Comparison of ENCODE assay signal across 8 mouse cellular contexts in genomic region chr9:20644360-20645081, GRCm38 (mm10). TPM values are rescaled to one million over a fixed set of nuclear protein-coding genes. Genes with fewer than 3 reads are reported as not detected.
DNase-seq lines count a peak whose midpoint lies in the region; ATAC-seq and TF ChIP-seq lines count a peak whose summit lies in the region.

TSS of gene Fbxl12 (minus strand) at chr9:20644767.

- no peak for TF ChIP-seq EP300 in MEL (IDR thresholded peaks at IDR 0.05; ENCODE audit: low read depth in 1 of 2, low read length in 2 of 2)
- no peak for TF ChIP-seq EP300 in lung, postnatal 0 days (IDR thresholded peaks at IDR 0.05)

- H3K4me3 ChIP-seq in MEL (ENCODE audit: control insufficient read depth in 1 of 2, insufficient read depth in 1 of 2, low read depth in 2 of 2, low read length in 2 of 2): peak within 1 kb of the TSS; percentile 83 to 93
- H3K4me3 ChIP-seq in forebrain, embryonic 16.5 days (replicated peaks; ENCODE audit: low read length): peak within 1 kb of the TSS; percentile 92
- peak within 1 kb of the TSS; percentile 94 for H3K4me3 ChIP-seq in layer of hippocampus, adult 2 months
- peak within 1 kb of the TSS; percentile 90 for H3K4me3 ChIP-seq in lung, postnatal 0 days (ENCODE audit: low read depth, low read length)

- no peak for TF ChIP-seq RAD21 in MEL (IDR thresholded peaks at IDR 0.05; ENCODE audit: low read depth, low read length)

- peak; percentile 100 for DNase-seq in MEL (ENCODE audit: low read depth, low spot score)
- DNase-seq in cerebellum, adult 11 months: peak; percentile 63
- peak; percentile 76 to 83 for DNase-seq in heart, postnatal 36 days
- DNase-seq in layer of hippocampus, adult 2 months (ENCODE audit: low spot score in 2 of 2): peak; percentile 72 to 78
- DNase-seq in lung, postnatal 0 days (ENCODE audit: low spot score): peak; percentile 93
- peak; percentile 61 for DNase-seq in ovary, postnatal 14 days (ENCODE audit: low spot score)
- DNase-seq in thymus, postnatal 14 days: peak; percentile 75

- peak within 1 kb of the TSS; percentile 100 for H3K4me2 ChIP-seq in forebrain, embryonic 16.5 days (ENCODE audit: low read length)
- peak within 1 kb of the TSS; percentile 97 for H3K4me2 ChIP-seq in lung, postnatal 0 days (replicated peaks; ENCODE audit: low read depth, low read length)

- H3K36me3 ChIP-seq in MEL (ENCODE audit: control insufficient read depth in 1 of 2, insufficient read depth in 2 of 2, low read length in 2 of 2): peaks cover 10 to 24% of the 10 kb centered on the region in 2 experiments
- peaks cover 4% of the 10 kb centered on the region; the same call in 1 of the 2 replicates for H3K36me3 ChIP-seq in forebrain, embryonic 16.5 days (ENCODE audit: control insufficient read depth, insufficient read depth)
- H3K36me3 ChIP-seq in lung, postnatal 0 days (ENCODE audit: insufficient read depth, low read length): no peaks in the 10 kb centered on the region

- WGBS in forebrain, embryonic 16.5 days: under 1% methylated on average over 43 of the region's 43 CpGs
- WGBS in lung, postnatal 0 days: 1% methylated on average over 43 of the region's 43 CpGs

- peaks cover 63% of the 10 kb centered on the region for H3K79me2 ChIP-seq in MEL (ENCODE audit: control insufficient read depth, insufficient read depth, low read length, poor library complexity)

- intact Hi-C loops in heart, postnatal 36 days (cut with DNase I): loop anchor here (10.0 kb wide), 1 partner anchor 150 kb away; the partner anchor contains the start of gene Zfp426

- H3K27me3 ChIP-seq in MEL (ENCODE audit: control insufficient read depth in 1 of 2, insufficient read depth in 2 of 2, low read length in 2 of 2): no peaks in the 10 kb centered on the region
- H3K27me3 ChIP-seq in forebrain, embryonic 16.5 days (replicated peaks; ENCODE audit: control insufficient read depth, insufficient read depth, low read length): no peaks in the 10 kb centered on the region
- H3K27me3 ChIP-seq in lung, postnatal 0 days (replicated peaks; ENCODE audit: insufficient read depth, low read length): no peaks in the 10 kb centered on the region

- TF ChIP-seq CTCF in MEL (IDR thresholded peaks at IDR 0.05 in 2 of 3, conservative IDR thresholded peaks at IDR 0.05 in 1 of 3; ENCODE audit: control insufficient read depth in 1 of 3, insufficient read depth in 1 of 3, low read depth in 2 of 3, low read length in 3 of 3, poor library complexity in 1 of 3, severe bottlenecking in 1 of 3): no peak
- TF ChIP-seq CTCF in layer of hippocampus, adult 2 months (conservative IDR thresholded peaks at IDR 0.05): no peak
- no peak for TF ChIP-seq CTCF in lung, postnatal 0 days (IDR thresholded peaks at IDR 0.05)

- peaks cover 3 to 16% of the 10 kb centered on the region in 2 experiments for H3K4me1 ChIP-seq in MEL (ENCODE audit: control insufficient read depth in 1 of 2, insufficient read depth in 2 of 2, low read length in 2 of 2)
- peaks cover 36% of the 10 kb centered on the region for H3K4me1 ChIP-seq in forebrain, embryonic 16.5 days (replicated peaks; ENCODE audit: control insufficient read depth, insufficient read depth, low read length)
- peaks cover 7% of the 10 kb centered on the region for H3K4me1 ChIP-seq in lung, postnatal 0 days (ENCODE audit: insufficient read depth, low read depth, low read length)

- H3K27ac ChIP-seq in MEL (ENCODE audit: control insufficient read depth, low read depth, low read length): peak within 1 kb of the TSS; percentile 83
- peak within 1 kb of the TSS; percentile 89 for H3K27ac ChIP-seq in forebrain, embryonic 16.5 days (ENCODE audit: low read length)
- peak within 1 kb of the TSS; percentile 94 for H3K27ac ChIP-seq in layer of hippocampus, adult 2 months
- H3K27ac ChIP-seq in lung, postnatal 0 days (ENCODE audit: low read length): peak within 1 kb of the TSS; percentile 89

- TF ChIP-seq POLR2A in MEL (IDR thresholded peaks at IDR 0.05; ENCODE audit: control insufficient read depth in 1 of 2, insufficient read depth in 1 of 2, low read depth in 1 of 2, low read length in 2 of 2, poor library complexity in 1 of 2): peak; percentile 96 to 100

- H3K9ac ChIP-seq in MEL (ENCODE audit: control insufficient read depth, low read depth, low read length, poor library complexity, severe bottlenecking): peak within 1 kb of the TSS; percentile 80
- peak within 1 kb of the TSS; percentile 75 for H3K9ac ChIP-seq in forebrain, embryonic 16.5 days (replicated peaks; ENCODE audit: low read depth, low read length)
- H3K9ac ChIP-seq in lung, postnatal 0 days (replicated peaks; ENCODE audit: low read depth): peak within 1 kb of the TSS; percentile 83

- H3K9me3 ChIP-seq in MEL (replicated peaks; ENCODE audit: insufficient read depth, low read length): no peaks in the 10 kb centered on the region
- H3K9me3 ChIP-seq in forebrain, embryonic 16.5 days (ENCODE audit: control insufficient read depth, low read length): no peaks in the 10 kb centered on the region
- H3K9me3 ChIP-seq in lung, postnatal 0 days (ENCODE audit: low read length): no peaks in the 10 kb centered on the region

- peak; percentile 54 for ATAC-seq in forebrain, embryonic 16.5 days
- ATAC-seq in lung, postnatal 0 days: peak; percentile 31

TF ChIP-seq in MEL, 35 proteins besides CTCF, POLR2A, EP300 and RAD21:
- TF ChIP-seq SIN3A (IDR thresholded peaks at IDR 0.05; ENCODE audit: low read length) (no peak), UBTF (IDR thresholded peaks at IDR 0.05; ENCODE audit: borderline replicate concordance, insufficient read depth, low read depth, low read length) (0 out of 2 replicates have a peak, but pooled peaks have one; percentile 26), BHLHE40 (IDR thresholded peaks at IDR 0.05; ENCODE audit: borderline replicate concordance, low read depth, low read length) (no peak), GATA1 (IDR thresholded peaks at IDR 0.05; ENCODE audit: low read depth, low read length) (peak; percentile 9; the same call in 1 of the 2 replicates), TBP (IDR thresholded peaks at IDR 0.05; ENCODE audit: low read depth, low read length) (peak; percentile 95), POLR2AphosphoS5 (IDR thresholded peaks at IDR 0.05; ENCODE audit: borderline replicate concordance, low read depth, low read length) (peak; percentile 83; the same call in 1 of the 2 replicates)

RNA-seq across cellular contexts. Expression of gene Fbxl12, which starts in this region (rescaled TPM):
- total RNA-seq in MEL (2012; rRNA removed): 14.9 and 16.4 TPM in 2 replicates
- 10 to 100 TPM in 1 of 2 experiments, not detected in 1; 44.0 TPM for polyA plus RNA-seq in MEL (2012; ENCODE audit: insufficient read depth in 1 of 2, insufficient read length in 2 of 2, low read depth in 1 of 2, low replicate concordance in 2 of 2, missing spikeins in 1 of 2)
- 15.0 and 16.2 TPM in 2 replicates for polyA plus RNA-seq in forebrain, embryonic 16.5 days (2015; fragmentation: Nextera tagmentation; extraction: Ambion mirVana)
- total RNA-seq in heart, postnatal 36 days (2021): 10 to 100 TPM; 10.1 to 10.2 TPM
- total RNA-seq in layer of hippocampus, adult 2 months (2021): 10 to 100 TPM; 25.5 to 27.7 TPM
- polyA plus RNA-seq in lung, postnatal 0 days (2015; fragmentation: Nextera tagmentation; extraction: Ambion mirVana): 18.2 and 19.2 TPM in 2 replicates

Comparison
In these comparisons a context has a peak if more than half of its experiments do, and no peak if none do; other contexts are left out.
1. Peak in every context shown above with its lines: DNase-seq, ATAC-seq, H3K4me3 ChIP-seq and H3K27ac ChIP-seq.